Mouse (Mus musculus): ENCODE results near the gene Myo1e. TPM values are rescaled to one million over a fixed set of nuclear protein-coding genes. Genes with fewer than 3 reads are reported as not detected.

The Myo1e gene
- total RNA-seq, 1 experiment, result 21.3 TPM

DNA sequence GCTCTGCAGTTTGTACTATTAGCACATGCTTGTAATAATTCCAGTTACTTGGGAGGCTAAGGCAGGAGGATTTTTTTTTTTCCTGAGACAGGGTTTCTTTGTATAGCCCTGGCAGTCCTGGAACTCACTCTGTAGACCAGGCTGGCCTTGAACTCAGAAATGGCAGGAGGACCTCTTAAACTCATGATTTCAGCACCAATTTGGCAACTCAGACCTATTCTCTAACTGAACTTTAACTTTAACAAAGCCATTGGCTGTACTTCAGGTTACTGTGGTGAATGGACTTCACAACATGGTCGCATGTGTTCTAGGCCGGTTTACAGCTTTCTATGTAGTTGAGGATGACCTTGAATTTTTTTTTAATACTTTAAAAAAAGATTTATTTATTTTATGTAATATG, 215.5 kb downstream of the Myo1e start:
- TF ChIP-seq MAFK (IDR thresholded peaks at IDR 0.05; ENCODE audit: insufficient read depth, low read depth, low read length) (no peak), CHD2 (IDR thresholded peaks at IDR 0.05; ENCODE audit: low read depth, low read length) (no peak), ZC3H11A (IDR thresholded peaks at IDR 0.05; ENCODE audit: borderline replicate concordance, low read depth, low read length) (no peak), ZNF384 (IDR thresholded peaks at IDR 0.05; ENCODE audit: low read depth, low read length) (no peak), HCFC1 (IDR thresholded peaks at IDR 0.05; ENCODE audit: borderline replicate concordance, insufficient read depth, low read length) (no peak)
- in situ Hi-C loops (cut with MboI; ENCODE audit: low sequenced_read_pairs in 2 of 2, unreplicated experiment in 2 of 2), result no loop called here
- Histone ChIP-seq H3K27ac (ENCODE audit: insufficient read depth, low read depth, low read length, poor library complexity, severe bottlenecking) (no peak overlapping the region), H3K4me3 (ENCODE audit: insufficient read depth in 1 of 2, low read depth in 1 of 2, low read length in 2 of 2, poor library complexity in 1 of 2, severe bottlenecking in 1 of 2) (no peak overlapping the region), H3K9me3 (ENCODE audit: control insufficient read depth, insufficient read depth, low read depth, low read length) (no peaks in the 10 kb centered on the region), H3K9ac (ENCODE audit: insufficient read depth, low read depth, low read length, poor library complexity, severe bottlenecking) (no peak overlapping the region), H3K36me3 (ENCODE audit: control insufficient read depth, insufficient read depth, low read length, poor library complexity, severe bottlenecking) (peaks cover 12% of the 10 kb centered on the region), H3K4me1 (ENCODE audit: control insufficient read depth in 2 of 2, insufficient read depth in 2 of 2, low read length in 2 of 2, poor library complexity in 1 of 2) (peaks cover 3 to 8% of the 10 kb centered on the region in 2 experiments; a peak in 3 of 4 replicates)
- no peak for DNase-seq (ENCODE audit: low read depth, low spot score)

DNA sequence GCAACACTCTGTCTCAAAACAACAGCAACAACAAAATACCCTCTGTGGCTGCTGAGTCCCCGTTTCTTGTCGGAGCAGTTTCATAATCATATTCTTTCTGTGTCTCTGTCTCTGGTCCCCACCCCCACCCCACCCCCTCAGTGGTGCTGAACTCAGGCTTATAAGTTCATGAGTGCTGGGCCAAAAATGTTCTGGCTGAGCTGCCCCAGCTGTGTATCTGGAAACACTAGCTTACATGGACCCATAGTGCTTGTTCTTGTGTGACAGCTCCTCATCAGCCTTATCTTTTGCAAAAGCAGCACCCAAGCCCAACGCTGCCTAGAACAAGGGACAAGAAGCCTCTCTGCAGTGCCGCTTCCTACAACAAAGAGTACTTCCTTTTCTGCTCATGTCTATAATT, 232.8 kb downstream of the Myo1e start:
- in situ Hi-C loops (cut with MboI; ENCODE audit: low sequenced_read_pairs in 2 of 2, unreplicated experiment in 2 of 2), result no loop called here
- Histone ChIP-seq H3K9ac (ENCODE audit: insufficient read depth, low read depth, low read length, poor library complexity, severe bottlenecking) (no peak overlapping the region), H3K9me3 (ENCODE audit: control insufficient read depth, insufficient read depth, low read depth, low read length) (no peaks in the 10 kb centered on the region), H3K36me3 (ENCODE audit: control insufficient read depth, insufficient read depth, low read length, poor library complexity, severe bottlenecking) (peaks cover 15% of the 10 kb centered on the region), H3K27ac (ENCODE audit: insufficient read depth, low read depth, low read length, poor library complexity, severe bottlenecking) (no peak overlapping the region), H3K4me3 (ENCODE audit: insufficient read depth in 1 of 2, low read depth in 1 of 2, low read length in 2 of 2, poor library complexity in 1 of 2, severe bottlenecking in 1 of 2) (no peak overlapping the region), H3K4me1 (ENCODE audit: control insufficient read depth in 2 of 2, insufficient read depth in 2 of 2, low read length in 2 of 2, poor library complexity in 1 of 2) (0 out of 4 replicates have a peak, but pooled peaks cover 0 to 2% of the 10 kb centered on the region in 2 experiments)
- TF ChIP-seq ZNF384 (IDR thresholded peaks at IDR 0.05; ENCODE audit: low read depth, low read length) (no peak), ZC3H11A (IDR thresholded peaks at IDR 0.05; ENCODE audit: borderline replicate concordance, low read depth, low read length) (no peak), HCFC1 (IDR thresholded peaks at IDR 0.05; ENCODE audit: borderline replicate concordance, insufficient read depth, low read length) (no peak), CHD2 (IDR thresholded peaks at IDR 0.05; ENCODE audit: low read depth, low read length) (no peak), MAFK (IDR thresholded peaks at IDR 0.05; ENCODE audit: insufficient read depth, low read depth, low read length) (no peak)
- DNase-seq (ENCODE audit: low read depth, low spot score), result no peak

DNA sequence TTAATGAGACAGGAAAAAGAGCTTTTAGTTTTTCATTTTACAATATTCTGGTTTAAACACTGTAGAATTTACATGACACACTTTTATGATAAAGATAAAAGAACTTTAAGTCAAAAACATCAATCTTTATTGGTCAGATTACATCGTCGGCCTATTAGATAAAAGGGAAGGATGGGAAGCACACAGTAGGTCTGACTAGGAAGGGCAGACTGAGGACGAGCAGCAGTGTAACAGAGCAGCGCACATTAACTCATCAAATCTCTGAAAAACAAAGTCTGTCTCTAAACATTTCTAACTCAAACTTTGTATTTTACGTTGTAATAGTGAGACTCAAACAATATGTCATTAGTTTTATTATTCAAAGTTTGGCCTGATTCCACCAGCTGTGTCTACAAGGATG, 241.9 kb downstream of the Myo1e start:
- no peak for DNase-seq (ENCODE audit: low read depth, low spot score)
- in situ Hi-C loops (cut with MboI; ENCODE audit: low sequenced_read_pairs in 2 of 2, unreplicated experiment in 2 of 2), result no loop called here
- H3K9ac ChIP-seq (ENCODE audit: insufficient read depth, low read depth, low read length, poor library complexity, severe bottlenecking), result no peak overlapping the region
- H3K4me3 ChIP-seq (ENCODE audit: insufficient read depth in 1 of 2, low read depth in 1 of 2, low read length in 2 of 2, poor library complexity in 1 of 2, severe bottlenecking in 1 of 2), result no peak overlapping the region
- no peaks in the 10 kb centered on the region for H3K9me3 ChIP-seq (ENCODE audit: control insufficient read depth, insufficient read depth, low read depth, low read length)
- no peak overlapping the region for H3K27ac ChIP-seq (ENCODE audit: insufficient read depth, low read depth, low read length, poor library complexity, severe bottlenecking)
- H3K4me1 ChIP-seq (ENCODE audit: control insufficient read depth in 2 of 2, insufficient read depth in 2 of 2, low read length in 2 of 2, poor library complexity in 1 of 2), result no peaks in the 10 kb centered on the region
- H3K36me3 ChIP-seq (ENCODE audit: control insufficient read depth, insufficient read depth, low read length, poor library complexity, severe bottlenecking), result peaks cover 8% of the 10 kb centered on the region
- TF ChIP-seq MAFK (IDR thresholded peaks at IDR 0.05; ENCODE audit: insufficient read depth, low read depth, low read length), result no peak
- no peak for TF ChIP-seq ZNF384 (IDR thresholded peaks at IDR 0.05; ENCODE audit: low read depth, low read length)

Other genes starting within 250 kb of the Myo1e start
- 63.6 and 68.9 TPM in 2 replicates for gene Bnip2, start 217.9 kb upstream of the Myo1e start, total RNA-seq (2012; rRNA removed)
- gene Gtf2a2, start 194.8 kb upstream of the Myo1e start, total RNA-seq (2012; rRNA removed), result 42.8 and 70.9 TPM in 2 replicates
- 1.1 and 1.3 TPM in 2 replicates for gene Gcnt3, start 169.3 kb upstream of the Myo1e start, total RNA-seq (2012; rRNA removed)
- gene Fam81a, start 64.8 kb upstream of the Myo1e start, total RNA-seq (2012; rRNA removed), result 5.3 and 5.7 TPM in 2 replicates
- gene Ccnb2, start 214.2 kb downstream of the Myo1e start, total RNA-seq (2012; rRNA removed), result 95.0 and 122 TPM in 2 replicates

Measured in ES-E14 (cell line).